Mouse (Mus musculus): ENCODE data around the gene Cib4.

DNA sequence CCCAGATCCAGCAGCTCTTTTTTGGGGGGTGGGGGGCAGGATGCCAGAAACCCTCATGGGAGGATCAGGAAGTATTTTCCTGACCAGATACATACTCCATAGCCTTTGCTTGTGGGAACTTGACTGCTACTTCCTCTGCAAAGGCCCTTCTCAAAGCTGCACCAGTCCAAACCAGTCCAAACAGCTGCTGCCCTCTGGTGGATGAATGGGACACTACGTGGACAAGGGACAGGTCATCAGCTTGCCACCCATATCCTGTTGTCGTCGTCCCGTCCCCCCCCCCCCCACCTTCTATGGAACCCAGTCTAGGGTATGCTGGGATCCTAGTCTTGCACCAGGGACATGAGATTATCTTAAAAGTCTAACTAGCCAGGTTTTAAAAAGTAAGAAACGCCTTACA, 63.3 kb downstream of the Cib4 start:
- TF ChIP-seq POLR2A (IDR thresholded peaks at IDR 0.05; ENCODE audit: borderline replicate concordance, extremely low read depth, insufficient read depth, insufficient read length, poor library complexity, severe bottlenecking) (no peak), CTCF (IDR thresholded peaks at IDR 0.05; ENCODE audit: borderline replicate concordance, extremely low read depth, insufficient read depth, insufficient read length) (peak; percentile 87)
